Mouse (Mus musculus) liver, postnatal 0 days (tissue): ENCODE results near the gene Gm10160.
"Not testable (repeated sequence)": the region's sequence is repeated elsewhere in the genome, so short reads cannot be mapped to it uniquely, and the experiment has no call there.

Experiments used
- CTCF ChIP-seq: sonication (generic); IDR thresholded peaks from 2 replicates; pipeline ENCODE4 v1.5.1; 2016; ENCODE audit warnings: antibody characterized with exemption, low read depth
- EP300 ChIP-seq: IDR thresholded peaks from 2 replicates; pipeline ENCODE4 v1.6.1; 2016; ENCODE audit warnings: antibody characterized with exemption, low read depth, mild to moderate bottlenecking

GRCm38 (mm10) chr7:81837771-81838170 is 17.8 kb downstream of the Gm10160 start:
- TF ChIP-seq CTCF, EP300: not testable (repeated sequence)
